Mouse (Mus musculus) CH12.LX (cell line): ENCODE data around the gene Ntn1. TPM values are rescaled to one million over a fixed set of nuclear protein-coding genes. Genes with fewer than 3 reads are reported as not detected.

Experiments
- DNase-seq: peaks from one replicate; pipeline ENCODE4 v3.0.0-alpha.2; 2013; ENCODE audit errors: extremely low read depth
- H3K27ac ChIP-seq: 2 replicates; pipeline ENCODE4 v1.5.1; 2012; ENCODE audit warnings: low read depth, mild to moderate bottlenecking, control low read depth, moderate library complexity; ENCODE audit not compliant: insufficient read depth
- H3K27me3 ChIP-seq: replicated peaks from 2 replicates; pipeline ENCODE3; 2012; ENCODE audit warnings: inconsistent platforms
- H3K36me3 ChIP-seq, 2 experiments: replicated peaks in 1 of 2; 2 replicates each; pipeline versions ENCODE3 to v1.6.1; 2012; ENCODE audit warnings: inconsistent platforms in 1 of 2, low read length in 1 of 2, mild to moderate bottlenecking in 1 of 2, mixed read lengths in 1 of 2, moderate library complexity in 1 of 2; ENCODE audit not compliant: control insufficient read depth in 1 of 2, insufficient read depth in 1 of 2
- H3K4me1 ChIP-seq, 2 experiments: 2 replicates each; pipeline ENCODE4 v1.6.1; 2012; ENCODE audit warnings: inconsistent platforms in 1 of 2, moderate library complexity in 1 of 2; ENCODE audit not compliant: insufficient read depth in 2 of 2, control insufficient read depth in 1 of 2
- H3K4me2 ChIP-seq: 2 replicates; pipeline ENCODE4 v1.6.1; 2012; ENCODE audit warnings: low read depth, mild to moderate bottlenecking, control low read depth; ENCODE audit not compliant: poor library complexity, insufficient read depth, severe bottlenecking
- H3K4me3 ChIP-seq, 3 experiments: fragments of 150-350 bp in 1 of 3; sonication (generic) in 1 of 3; replicated peaks in 1 of 3; 2 replicates each; pipeline versions ENCODE3 to v1.5.1; 2011 to 2012; ENCODE audit warnings: low read depth in 2 of 3, low read length in 2 of 3, mild to moderate bottlenecking in 2 of 3, moderate library complexity in 2 of 3, control low read depth in 1 of 3, improper control_type of control experiment in 1 of 3, inconsistent platforms in 1 of 3, mixed read lengths in 1 of 3; ENCODE audit not compliant: poor library complexity in 1 of 3
- H3K79me2 ChIP-seq: replicated peaks from 2 replicates; pipeline ENCODE4 v1.6.1; 2012; ENCODE audit warnings: mild to moderate bottlenecking, moderate library complexity; ENCODE audit not compliant: control insufficient read depth, poor library complexity, insufficient read depth, severe bottlenecking; ENCODE audit errors: extremely low read depth
- H3K9ac ChIP-seq: 2 replicates; pipeline ENCODE4 v1.6.1; 2012; ENCODE audit warnings: low read depth, mild to moderate bottlenecking, control low read depth, moderate library complexity; ENCODE audit not compliant: insufficient read depth
- H3K9me3 ChIP-seq: replicated peaks from 2 replicates; pipeline ENCODE3; 2012; ENCODE audit warnings: low read length, inconsistent platforms, mixed read lengths
- BHLHE40 ChIP-seq: IDR thresholded peaks from 2 replicates; pipeline ENCODE4 v1.6.1; 2011; ENCODE audit warnings: mild to moderate bottlenecking, low read depth, low read length, improper control_type of control experiment
- CHD1 ChIP-seq: IDR thresholded peaks from 2 replicates; pipeline ENCODE4 v1.6.1; 2012; ENCODE audit warnings: low read depth, low read length, improper control_type of control experiment, inconsistent platforms
- CTCF ChIP-seq, 2 experiments: IDR thresholded peaks in 1 of 2; conservative IDR thresholded peaks in 1 of 2; 2 replicates each; pipeline ENCODE4 v1.5.1; 2011 to 2012; ENCODE audit warnings: low read depth in 2 of 2, low read length in 2 of 2, improper control_type of control experiment in 1 of 2, inconsistent platforms in 1 of 2, mild to moderate bottlenecking in 1 of 2, moderate library complexity in 1 of 2
- ELF1 ChIP-seq: IDR thresholded peaks from 2 replicates; pipeline ENCODE4 v1.6.1; 2014; ENCODE audit warnings: low read depth, mild to moderate bottlenecking, inconsistent platforms, low read length, improper control_type of control experiment
- EP300 ChIP-seq: IDR thresholded peaks from 2 replicates; pipeline ENCODE4 v1.6.1; 2011; ENCODE audit warnings: low read length, improper control_type of control experiment
- HCFC1 ChIP-seq: IDR thresholded peaks from 2 replicates; pipeline ENCODE4 v1.6.1; 2012; ENCODE audit warnings: low read depth, mild to moderate bottlenecking, inconsistent platforms, low read length, improper control_type of control experiment
- IRF4 ChIP-seq: IDR thresholded peaks from 2 replicates; pipeline ENCODE4 v1.6.1; 2014; ENCODE audit warnings: low read depth, mild to moderate bottlenecking, inconsistent platforms, low read length, improper control_type of control experiment
- MAFK ChIP-seq: IDR thresholded peaks from 2 replicates; pipeline ENCODE4 v1.6.1; 2011; ENCODE audit warnings: low read length, improper control_type of control experiment; ENCODE audit not compliant: insufficient replicate concordance
- MXI1 ChIP-seq: IDR thresholded peaks from 2 replicates; pipeline ENCODE4 v1.6.1; 2011; ENCODE audit warnings: mild to moderate bottlenecking, low read depth, low read length, improper control_type of control experiment
- RAD21 ChIP-seq: IDR thresholded peaks from 2 replicates; pipeline ENCODE4 v1.6.1; 2011; ENCODE audit warnings: low read depth, mild to moderate bottlenecking, low read length, improper control_type of control experiment, moderate library complexity
- RCOR1 ChIP-seq: conservative IDR thresholded peaks from 2 replicates; pipeline ENCODE4 v1.6.1; 2012; ENCODE audit warnings: low read depth, mild to moderate bottlenecking, inconsistent platforms, low read length, improper control_type of control experiment
- SMC3 ChIP-seq: IDR thresholded peaks from 2 replicates; pipeline ENCODE4 v1.6.1; 2011; ENCODE audit warnings: low read depth, low read length, improper control_type of control experiment
- TBP ChIP-seq: conservative IDR thresholded peaks from 2 replicates; pipeline ENCODE4 v1.6.1; 2011; ENCODE audit warnings: low read depth, low read length, improper control_type of control experiment
- TCF12 ChIP-seq: IDR thresholded peaks from 2 replicates; pipeline ENCODE4 v1.6.1; 2014; ENCODE audit warnings: low read depth, mild to moderate bottlenecking, inconsistent platforms, low read length, improper control_type of control experiment
- UBTF ChIP-seq: IDR thresholded peaks from 2 replicates; pipeline ENCODE4 v1.6.1; 2012; ENCODE audit warnings: low read depth, mild to moderate bottlenecking, inconsistent platforms, low read length, improper control_type of control experiment, moderate library complexity
- USF1 ChIP-seq: IDR thresholded peaks from 2 replicates; pipeline ENCODE4 v1.6.1; 2014; ENCODE audit warnings: low read depth, mild to moderate bottlenecking, inconsistent platforms, low read length, improper control_type of control experiment
- dilution Hi-C: fragments of 300-500 bp; cut with MboI; formaldehyde crosslinking; loops from 2 replicates; pipeline ENCODE4 v1.14.3; 2020; ENCODE audit warnings: low sequenced_read_pairs; ENCODE audit not compliant: extremely low pct_unique_long_range_greater_than_20kb, extremely low pct_ligation_motif_present
- in situ Hi-C: fragments of 300-500 bp; cut with MboI; formaldehyde crosslinking; loops from 3 replicates; pipeline ENCODE4 v1.14.3; 2019; ENCODE audit warnings: low sequenced_read_pairs, low pct_ligation_motif_present, low pct_unique_long_range_greater_than_20kb, mixed read lengths
- polyA plus RNA-seq: library from polyadenylated mRNA; unstranded; fragments of >175 nt; gene quantifications from 2 replicates; pipeline ENCODE4 v1.2.1, GENCODE M21; 2012; ENCODE audit warnings: low read depth; ENCODE audit not compliant: insufficient read length
- total RNA-seq, 2 experiments: library from RNA; depleted of rRNA; stranded (reverse); fragments of 300-350 nt in 1 of 2; fragments of >200 nt in 1 of 2; gene quantifications; 2 replicates each; pipeline ENCODE4 v1.2.3; 2012 to 2014

Ntn1 gene
- total and polyA plus RNA-seq, 3 experiments = 0.54 to 1.2 (median 0.59) TPM

DNA sequence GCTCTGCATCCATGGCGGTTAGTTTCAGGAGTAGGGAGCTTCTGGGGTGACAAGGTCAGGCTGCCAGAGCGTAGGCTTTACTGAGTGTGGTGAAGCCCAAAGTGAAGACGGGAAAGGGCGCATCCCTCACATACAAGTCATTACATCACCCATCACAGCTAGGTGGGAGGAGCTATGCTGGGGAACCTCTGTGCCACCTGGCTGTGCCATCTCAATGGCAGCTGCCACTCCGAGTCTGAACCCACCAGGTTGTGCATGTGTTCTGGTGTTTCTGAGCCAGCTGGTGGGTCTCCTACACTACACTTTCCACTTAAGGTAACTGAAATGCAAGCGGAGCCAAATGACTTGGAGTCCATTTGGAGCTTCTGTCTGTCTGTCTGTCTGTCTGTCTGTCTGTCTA lies 172.8 kb downstream of the Ntn1 start:
- DNase-seq = no peak
- dilution Hi-C loops (no loop called here), in situ Hi-C loops (no loop called here)
- Histone ChIP-seq H3K4me2 (no peak overlapping the region), H3K9ac (no peak overlapping the region), H3K79me2 (no peaks in the 10 kb centered on the region), H3K4me3 (no peak overlapping the region), H3K27me3 (no peaks in the 10 kb centered on the region), H3K4me1 (peaks cover 3% of the 10 kb centered on the region in 2 experiments; a peak in 3 of 4 replicates), H3K27ac (no peak overlapping the region), H3K36me3 (no peaks in the 10 kb centered on the region), H3K9me3 (peaks cover 4% of the 10 kb centered on the region)
- TF ChIP-seq BHLHE40 (no peak), HCFC1 (no peak), ELF1 (no peak), TCF12 (no peak), CHD1 (no peak), MAFK (no peak), TBP (no peak), USF1 (no peak), MXI1 (no peak), EP300 (no peak)

DNA sequence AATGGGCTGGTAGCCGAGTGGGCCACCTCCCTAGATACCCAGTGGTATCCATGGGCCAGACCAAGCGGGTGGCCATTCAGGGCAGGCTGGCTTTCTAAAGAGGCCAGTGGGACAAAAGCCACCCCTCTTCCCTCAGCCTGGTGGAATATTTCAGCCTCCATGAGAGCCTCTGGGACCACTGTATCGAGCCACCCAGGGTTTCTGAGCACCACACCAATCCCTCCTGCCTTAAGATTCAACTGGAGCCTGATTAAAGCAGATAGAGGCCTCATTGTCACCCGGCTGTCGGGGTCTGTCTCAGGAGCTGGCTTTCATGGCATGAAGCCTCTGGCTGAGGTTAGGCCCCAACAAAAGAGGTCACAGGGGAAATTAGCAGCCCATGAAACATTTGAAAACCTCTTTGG lies 174.0 kb downstream of the Ntn1 start:
- in situ Hi-C loops = no loop called here
- H3K27me3 ChIP-seq = no peaks in the 10 kb centered on the region
- H3K9ac ChIP-seq = no peak overlapping the region
- H3K79me2 ChIP-seq = no peaks in the 10 kb centered on the region
- TF ChIP-seq RCOR1 (no peak), UBTF (no peak)
- no peak overlapping the region for H3K4me3 ChIP-seq
- no peak for DNase-seq
- no peak overlapping the region for H3K4me2 ChIP-seq
- no peaks in the 10 kb centered on the region for H3K36me3 ChIP-seq
- dilution Hi-C loops = no loop called here
- no peak overlapping the region for H3K27ac ChIP-seq
- H3K9me3 ChIP-seq = peaks cover 2% of the 10 kb centered on the region
- peaks cover 3% of the 10 kb centered on the region in 2 experiments; a peak in 3 of 4 replicates for H3K4me1 ChIP-seq

DNA sequence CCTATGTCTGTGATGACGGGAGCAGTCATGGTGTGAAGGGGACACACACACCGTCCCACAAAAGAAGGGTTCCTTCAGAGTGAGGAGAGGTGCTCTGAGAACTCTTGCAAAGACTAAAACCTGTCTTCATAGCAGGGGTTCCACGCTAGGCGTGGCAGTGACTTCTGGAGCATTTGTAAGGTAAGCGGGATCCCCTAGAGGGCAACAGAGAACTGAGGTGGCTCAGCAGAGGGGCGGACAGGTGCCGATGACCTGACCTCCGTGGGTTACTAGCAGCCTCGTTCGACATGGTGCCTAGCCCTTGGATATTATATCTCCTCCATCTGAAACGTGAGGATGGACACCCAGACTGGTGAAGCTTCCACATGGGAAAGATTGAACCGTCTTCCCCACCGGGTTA lies 177.5 kb downstream of the Ntn1 start:
- Histone ChIP-seq H3K27ac (no peak overlapping the region), H3K36me3 (no peaks in the 10 kb centered on the region), H3K79me2 (no peaks in the 10 kb centered on the region), H3K9ac (no peak overlapping the region), H3K27me3 (no peaks in the 10 kb centered on the region), H3K4me1 (peaks cover 3% of the 10 kb centered on the region in 2 experiments), H3K9me3 (no peaks in the 10 kb centered on the region), H3K4me3 (no peak overlapping the region), H3K4me2 (no peak overlapping the region)
- dilution Hi-C loops (no loop called here), in situ Hi-C loops (loop anchor here (5.0 kb wide), 1 partner anchor 179 kb away; the partner anchor contains the start of gene Ntn1)
- no peak for DNase-seq
- TF ChIP-seq IRF4 (no peak), SMC3 (peak; percentile 59), CTCF (conservative IDR thresholded peaks at IDR 0.05 in 1 of 2, IDR thresholded peaks at IDR 0.05 in 1 of 2; ENCODE audit: low read depth in 2 of 2, low read length in 2 of 2) (peak in 1 of 2 experiments; percentile 61; a peak in 2 of 4 replicates), RAD21 (peak; percentile 63)
